Mouse (Mus musculus) neural tube, embryonic 15.5 days (tissue): ENCODE measurements at regions not wholly inside any gene's neighbourhood (a gene's known extent, or its start where the extent isn't known, plus 50 kb on each side); places are given as distances from the start of the nearest gene placed in this dataset.

Experiments used
- ATAC-seq: fragments of 200-750 bp; cut with Nextera tagmentation; 2 replicates; pipeline ENCODE4 v1.8.0; 2017; ENCODE audit warnings: mild to moderate bottlenecking, moderate TSS enrichment, moderate library complexity; ENCODE audit not compliant: low FRiP score
- H3K27ac ChIP-seq: fragments of 300-500 bp; sonication (generic); replicated peaks from 2 replicates; pipeline ENCODE4 v1.5.1; 2015; ENCODE audit warnings: mild to moderate bottlenecking, inconsistent platforms
- H3K27me3 ChIP-seq: fragments of 300-500 bp; sonication (generic); replicated peaks from 2 replicates; pipeline ENCODE4 v1.6.1; 2015; ENCODE audit warnings: inconsistent platforms
- H3K36me3 ChIP-seq: fragments of 300-500 bp; sonication (generic); 2 replicates; pipeline ENCODE4 v1.6.1; 2015; ENCODE audit warnings: inconsistent platforms
- H3K4me1 ChIP-seq: fragments of 300-500 bp; sonication (generic); 2 replicates; pipeline ENCODE4 v1.6.1; 2015; ENCODE audit warnings: inconsistent platforms
- H3K4me2 ChIP-seq: fragments of 300-500 bp; sonication (generic); 2 replicates; pipeline ENCODE4 v1.6.1; 2015; ENCODE audit warnings: inconsistent platforms, mild to moderate bottlenecking, moderate library complexity
- H3K4me3 ChIP-seq: fragments of 300-500 bp; sonication (generic); replicated peaks from 2 replicates; pipeline ENCODE4 v1.5.1; 2015; ENCODE audit warnings: mild to moderate bottlenecking, inconsistent platforms
- H3K9ac ChIP-seq: fragments of 300-500 bp; sonication (generic); replicated peaks from 2 replicates; pipeline ENCODE4 v1.6.1; 2015; ENCODE audit warnings: mild to moderate bottlenecking, inconsistent platforms
- H3K9me3 ChIP-seq: fragments of 300-500 bp; sonication (generic); replicated peaks from 2 replicates; pipeline ENCODE4 v1.6.1; 2016; ENCODE audit warnings: inconsistent platforms
- WGBS: fragments of 180-500 bp; shearing (Covaris S2); methylation state at CpG from one replicate; pipeline ENCODE4 v1.1.7; 2015; ENCODE audit warnings: mixed read lengths; 5-methylcytosine and 5-hydroxymethylcytosine counted together

- 79% methylated on average over 1 of the region's 1 CpGs for WGBS
- no peaks in the 10 kb centered on the region for H3K36me3 ChIP-seq
- no peak for ATAC-seq
- H3K4me1 ChIP-seq: no peaks in the 10 kb centered on the region
- no peak overlapping the region for H3K4me2 ChIP-seq
- no peaks in the 10 kb centered on the region for H3K27me3 ChIP-seq
- no peak overlapping the region for H3K4me3 ChIP-seq
- H3K9me3 ChIP-seq: no peaks in the 10 kb centered on the region
- no peak overlapping the region for H3K9ac ChIP-seq
- H3K27ac ChIP-seq: no peak overlapping the region
Measured at GRCm38 (mm10) chr1:120667776-120668175, 65.6 kb downstream of the En1 start.

GRCm38 (mm10) chr1:120683532-120684245 lies 81.5 kb downstream of the En1 start:
- no peak overlapping the region for H3K9ac ChIP-seq
- no peaks in the 10 kb centered on the region for H3K4me1 ChIP-seq
- H3K27me3 ChIP-seq: no peaks in the 10 kb centered on the region
- no peak overlapping the region for H3K4me3 ChIP-seq
- H3K36me3 ChIP-seq: no peaks in the 10 kb centered on the region
- H3K27ac ChIP-seq: no peak overlapping the region
- no peak for ATAC-seq
- H3K9me3 ChIP-seq: no peaks in the 10 kb centered on the region
- 67% methylated on average over 12 of the region's 12 CpGs for WGBS
- no peak overlapping the region for H3K4me2 ChIP-seq

- no peaks in the 10 kb centered on the region for H3K27me3 ChIP-seq
- no peaks in the 10 kb centered on the region for H3K4me1 ChIP-seq
- WGBS: 58% methylated on average over 6 of the region's 6 CpGs
- H3K4me2 ChIP-seq: no peak overlapping the region
- no peak overlapping the region for H3K27ac ChIP-seq
- no peak for ATAC-seq
- H3K36me3 ChIP-seq: no peaks in the 10 kb centered on the region
- H3K4me3 ChIP-seq: no peak overlapping the region
- no peak overlapping the region for H3K9ac ChIP-seq
- H3K9me3 ChIP-seq: no peaks in the 10 kb centered on the region
Measured at GRCm38 (mm10) chr1:120685650-120686244, 83.5 kb downstream of the En1 start.

GRCm38 (mm10) chr1:120691571-120691970 lies 89.4 kb downstream of the En1 start:
- no peaks in the 10 kb centered on the region for H3K4me1 ChIP-seq
- WGBS: 79% methylated on average over 2 of the region's 2 CpGs
- ATAC-seq: no peak

GRCm38 (mm10) chr1:120698189-120698588 lies 96.0 kb downstream of the En1 start:
- no peak for ATAC-seq
- no peak overlapping the region for H3K4me3 ChIP-seq
- H3K27me3 ChIP-seq: no peaks in the 10 kb centered on the region
- no peaks in the 10 kb centered on the region for H3K9me3 ChIP-seq
- no peaks in the 10 kb centered on the region for H3K36me3 ChIP-seq
- H3K4me2 ChIP-seq: no peak overlapping the region
- 68% methylated on average over 4 of the region's 4 CpGs for WGBS
- H3K4me1 ChIP-seq: no peaks in the 10 kb centered on the region
- no peak overlapping the region for H3K27ac ChIP-seq
- H3K9ac ChIP-seq: no peak overlapping the region

More at GRCm38 (mm10) chr1:120691571-120691970, 89.4 kb downstream of the En1 start:
- Histone ChIP-seq H3K27me3 (no peaks in the 10 kb centered on the region), H3K4me2 (no peak overlapping the region), H3K27ac (no peak overlapping the region), H3K36me3 (no peaks in the 10 kb centered on the region), H3K9ac (no peak overlapping the region), H3K4me3 (no peak overlapping the region), H3K9me3 (no peaks in the 10 kb centered on the region)

- Histone ChIP-seq H3K4me3 (no peak overlapping the region), H3K9ac (no peak overlapping the region), H3K4me1 (no peaks in the 10 kb centered on the region), H3K4me2 (no peak overlapping the region), H3K27me3 (no peaks in the 10 kb centered on the region), H3K27ac (no peak overlapping the region), H3K9me3 (no peaks in the 10 kb centered on the region), H3K36me3 (no peaks in the 10 kb centered on the region)
- no peak for ATAC-seq
- WGBS: 62% methylated on average over 5 of the region's 5 CpGs
Measured at GRCm38 (mm10) chr1:120704201-120704600, 102.0 kb downstream of the En1 start.

GRCm38 (mm10) chr1:120706011-120706410 lies 103.8 kb downstream of the En1 start:
- H3K27me3 ChIP-seq: no peaks in the 10 kb centered on the region
- no peak overlapping the region for H3K9ac ChIP-seq
- no peaks in the 10 kb centered on the region for H3K36me3 ChIP-seq
- H3K4me1 ChIP-seq: no peaks in the 10 kb centered on the region
- no peak overlapping the region for H3K4me2 ChIP-seq
- no peak overlapping the region for H3K27ac ChIP-seq
- no peaks in the 10 kb centered on the region for H3K9me3 ChIP-seq
- 76% methylated on average over 1 of the region's 1 CpGs for WGBS
- no peak overlapping the region for H3K4me3 ChIP-seq
- no peak for ATAC-seq

GRCm38 (mm10) chr1:120708511-120708910 lies 106.3 kb downstream of the En1 start:
- Histone ChIP-seq H3K4me2 (no peak overlapping the region), H3K36me3 (no peaks in the 10 kb centered on the region), H3K27ac (no peak overlapping the region), H3K9me3 (no peaks in the 10 kb centered on the region), H3K27me3 (no peaks in the 10 kb centered on the region), H3K4me3 (no peak overlapping the region), H3K4me1 (no peaks in the 10 kb centered on the region), H3K9ac (no peak overlapping the region)
- ATAC-seq: no peak
- WGBS: 63% methylated on average over 5 of the region's 5 CpGs

- H3K27ac ChIP-seq: no peak overlapping the region
- H3K9ac ChIP-seq: no peak overlapping the region
- H3K27me3 ChIP-seq: no peaks in the 10 kb centered on the region
- no peak for ATAC-seq
- H3K36me3 ChIP-seq: no peaks in the 10 kb centered on the region
- no peaks in the 10 kb centered on the region for H3K9me3 ChIP-seq
- H3K4me1 ChIP-seq: no peaks in the 10 kb centered on the region
- no peak overlapping the region for H3K4me3 ChIP-seq
- H3K4me2 ChIP-seq: no peak overlapping the region
- 75% methylated on average over 9 of the region's 9 CpGs for WGBS
Measured at GRCm38 (mm10) chr1:120715105-120715877, 113.1 kb downstream of the En1 start.

- no peaks in the 10 kb centered on the region for H3K27me3 ChIP-seq
- no peak overlapping the region for H3K4me3 ChIP-seq
- H3K27ac ChIP-seq: no peak overlapping the region
- no peaks in the 10 kb centered on the region for H3K36me3 ChIP-seq
- no peak overlapping the region for H3K4me2 ChIP-seq
- ATAC-seq: no peak
- WGBS: 87% methylated on average over 7 of the region's 7 CpGs
- H3K4me1 ChIP-seq: no peaks in the 10 kb centered on the region
- no peaks in the 10 kb centered on the region for H3K9me3 ChIP-seq
- H3K9ac ChIP-seq: no peak overlapping the region
Measured at GRCm38 (mm10) chr1:120726777-120727176, 124.6 kb downstream of the En1 start.

- Histone ChIP-seq H3K9me3 (no peaks in the 10 kb centered on the region), H3K27me3 (no peaks in the 10 kb centered on the region), H3K36me3 (no peaks in the 10 kb centered on the region), H3K4me3 (no peak overlapping the region), H3K9ac (no peak overlapping the region), H3K4me2 (no peak overlapping the region), H3K4me1 (no peaks in the 10 kb centered on the region), H3K27ac (no peak overlapping the region)
- ATAC-seq: no peak
- WGBS: 75% methylated on average over 8 of the region's 8 CpGs
Measured at GRCm38 (mm10) chr1:120727427-120727826, 125.2 kb downstream of the En1 start.

- Histone ChIP-seq H3K4me1 (no peaks in the 10 kb centered on the region), H3K4me3 (no peak overlapping the region), H3K36me3 (no peaks in the 10 kb centered on the region), H3K9ac (no peak overlapping the region), H3K27me3 (no peaks in the 10 kb centered on the region), H3K4me2 (no peak overlapping the region), H3K27ac (no peak overlapping the region), H3K9me3 (no peaks in the 10 kb centered on the region)
- no peak for ATAC-seq
- 70% methylated on average over 1 of the region's 1 CpGs for WGBS
Measured at GRCm38 (mm10) chr1:120732003-120732402, 129.8 kb downstream of the En1 start.
